Mouse (Mus musculus) kidney, adult 2 months (tissue): ENCODE measurements at regions not wholly inside any gene's neighbourhood (a gene's known extent, or its start where the extent isn't known, plus 50 kb on each side); places are given as distances from the start of the nearest gene placed in this dataset.

ENCODE experiments used
- CTCF ChIP-seq: fragments of 200-500 bp; conservative IDR thresholded peaks from 2 replicates; pipeline ENCODE4 v1.5.1; 2011; ENCODE audit warnings: low read depth, mild to moderate bottlenecking, control low read depth, low read length, moderate library complexity, mixed read lengths; ENCODE audit not compliant: insufficient read depth, insufficient read length
- POLR2A ChIP-seq: fragments of 200-500 bp; IDR thresholded peaks from one replicate; pipeline ENCODE4 v1.6.1; 2011; ENCODE audit warnings: low read depth, low read length, control low read depth

DNA sequence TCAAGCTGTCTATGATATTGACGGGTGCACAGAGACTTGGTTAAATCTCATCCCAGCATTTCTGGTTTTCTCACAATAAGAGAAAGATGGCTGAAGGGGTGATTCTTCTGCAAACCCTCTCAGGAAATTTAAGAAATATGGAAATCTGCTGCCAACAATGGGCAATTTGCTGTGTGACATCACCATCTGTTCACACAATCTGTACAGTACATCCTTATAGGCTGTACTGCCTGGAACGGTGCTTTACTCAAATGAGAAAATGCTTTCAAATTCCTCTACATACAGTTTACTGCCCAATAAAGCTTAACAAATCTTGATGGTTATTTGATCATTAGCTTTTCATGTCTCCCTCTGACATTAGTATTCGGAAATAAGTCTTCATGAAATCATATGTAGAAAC lies 172.4 kb upstream of the Hsf2 start:
- TF ChIP-seq CTCF (no peak), POLR2A (no peak)
